Comparison of ENCODE assay signal across 13 mouse cellular contexts in the genomic region with DNA sequence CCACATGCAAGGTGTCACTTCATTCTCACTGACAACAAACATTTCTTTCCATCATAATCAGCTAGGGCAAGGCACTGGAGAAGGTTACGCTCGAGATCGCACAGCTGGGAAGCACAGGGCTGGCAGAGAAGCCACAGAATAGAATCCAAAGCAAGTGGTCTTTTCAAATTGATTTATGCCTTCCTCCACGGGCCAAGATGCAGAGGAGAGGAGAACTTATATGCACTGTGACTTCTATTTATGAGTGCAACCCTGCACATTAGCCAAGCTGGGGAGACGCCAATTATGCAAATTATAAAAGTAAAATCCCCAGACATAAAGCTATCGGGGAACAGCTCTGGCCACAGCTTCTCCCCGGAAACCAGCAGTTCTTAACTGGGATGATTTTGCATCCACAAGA.
DNase-seq lines count a peak whose midpoint lies in the region; ATAC-seq and TF ChIP-seq lines count a peak whose summit lies in the region.
"Had no signal": no experiment of that assay in that cellular context is flagged by ENCODE, and none has a peak within 500 bp of the region (broad histone marks: within the 10 kb centered on the region; RNA-seq: fewer than 3 reads in every experiment).

No protein-coding gene starts in this region.

- peak; percentile 48 for DNase-seq in midbrain, embryonic 14.5 days
- no peak for DNase-seq in midbrain, embryonic 10.5 days (ENCODE audit: low spot score)
- DNase-seq in left cerebral cortex, postnatal 4 days, result no peak
- DNase-seq: adrenal gland, postnatal 36 days; cerebellum, postnatal 14 days; gastrocnemius, postnatal 36 days; right cerebral cortex, postnatal 25 days; thymus, adult 18-20 months had no signal

- H3K9ac ChIP-seq in hindbrain, embryonic 15.5 days, result no peak overlapping the region
- H3K9ac ChIP-seq in hindbrain, embryonic 13.5 days, result no peak overlapping the region
- H3K9ac ChIP-seq in midbrain, embryonic 14.5 days (replicated peaks; ENCODE audit: low read length), result no peak overlapping the region
- no peak overlapping the region for H3K9ac ChIP-seq in intestine, postnatal 0 days (ENCODE audit: low read depth, low read length)
- no peak overlapping the region for H3K9ac ChIP-seq in neural tube, embryonic 15.5 days (replicated peaks)

- intact Hi-C loops in left cerebral cortex, postnatal 4 days (cut with DNase I), result no loop called here

- no peaks in the 10 kb centered on the region for H3K27me3 ChIP-seq in hindbrain, embryonic 15.5 days
- no peaks in the 10 kb centered on the region for H3K27me3 ChIP-seq in hindbrain, embryonic 13.5 days
- no peaks in the 10 kb centered on the region for H3K27me3 ChIP-seq in midbrain, embryonic 14.5 days (ENCODE audit: control insufficient read depth, insufficient read depth, low read length)
- H3K27me3 ChIP-seq in midbrain, embryonic 10.5 days (ENCODE audit: low read depth, poor library complexity, severe bottlenecking), result no peaks in the 10 kb centered on the region
- no peaks in the 10 kb centered on the region for H3K27me3 ChIP-seq in intestine, postnatal 0 days (replicated peaks; ENCODE audit: control insufficient read depth, insufficient read depth, low read length)
- no peaks in the 10 kb centered on the region for H3K27me3 ChIP-seq in neural tube, embryonic 15.5 days (replicated peaks)

- 20% methylated on average over 7 of the region's 7 CpGs for WGBS in hindbrain, embryonic 15.5 days
- 21% methylated on average over 7 of the region's 7 CpGs for WGBS in hindbrain, embryonic 13.5 days
- 35% methylated on average over 7 of the region's 7 CpGs for whole genome bisulfite sequencing in midbrain, embryonic 14.5 days
- 86% methylated on average over 7 of the region's 7 CpGs for WGBS in midbrain, embryonic 10.5 days
- WGBS in intestine, postnatal 0 days, result 19% methylated on average over 7 of the region's 7 CpGs
- 11% methylated on average over 7 of the region's 7 CpGs for WGBS in neural tube, embryonic 15.5 days

- H3K4me2 ChIP-seq in hindbrain, embryonic 15.5 days, result no peak overlapping the region
- no peak overlapping the region for H3K4me2 ChIP-seq in hindbrain, embryonic 13.5 days
- H3K4me2 ChIP-seq in midbrain, embryonic 14.5 days (ENCODE audit: low read length), result no peak overlapping the region
- H3K4me2 ChIP-seq in intestine, postnatal 0 days (replicated peaks; ENCODE audit: low read depth), result peak overlapping the region; percentile 13; the same call in 1 of the 2 replicates
- H3K4me2 ChIP-seq in neural tube, embryonic 15.5 days, result no peak overlapping the region

- no peak for TF ChIP-seq CTCF in intestine, postnatal 0 days (IDR thresholded peaks at IDR 0.05; ENCODE audit: low read depth)

- H3K4me3 ChIP-seq in hindbrain, embryonic 15.5 days, result no peak overlapping the region
- H3K4me3 ChIP-seq in hindbrain, embryonic 13.5 days, result no peak overlapping the region
- H3K4me3 ChIP-seq in midbrain, embryonic 14.5 days (replicated peaks; ENCODE audit: low read depth, low read length), result no peak overlapping the region
- no peak overlapping the region for H3K4me3 ChIP-seq in midbrain, embryonic 10.5 days
- no peak overlapping the region for H3K4me3 ChIP-seq in intestine, postnatal 0 days (ENCODE audit: low read depth, low read length)
- H3K4me3 ChIP-seq in neural tube, embryonic 15.5 days (replicated peaks), result no peak overlapping the region
- H3K4me3 ChIP-seq: myocyte had no signal

- peaks cover 34% of the 10 kb centered on the region for H3K4me1 ChIP-seq in hindbrain, embryonic 15.5 days (replicated peaks)
- H3K4me1 ChIP-seq in hindbrain, embryonic 13.5 days (replicated peaks), result peaks cover 41% of the 10 kb centered on the region
- peaks cover 11% of the 10 kb centered on the region; the same call in 1 of the 2 replicates for H3K4me1 ChIP-seq in midbrain, embryonic 14.5 days (ENCODE audit: control insufficient read depth, insufficient read depth, low read length)
- peaks cover 48% of the 10 kb centered on the region for H3K4me1 ChIP-seq in midbrain, embryonic 10.5 days
- peaks cover 17% of the 10 kb centered on the region; the same call in 1 of the 2 replicates for H3K4me1 ChIP-seq in intestine, postnatal 0 days (replicated peaks; ENCODE audit: control insufficient read depth, insufficient read depth, low read length)
- H3K4me1 ChIP-seq in neural tube, embryonic 15.5 days, result peaks cover 33% of the 10 kb centered on the region

- no peaks in the 10 kb centered on the region for H3K36me3 ChIP-seq in hindbrain, embryonic 15.5 days
- no peaks in the 10 kb centered on the region for H3K36me3 ChIP-seq in hindbrain, embryonic 13.5 days
- no peaks in the 10 kb centered on the region for H3K36me3 ChIP-seq in midbrain, embryonic 14.5 days (ENCODE audit: control insufficient read depth, insufficient read depth, low read length)
- peaks cover 5% of the 10 kb centered on the region; the same call in 1 of the 2 replicates for H3K36me3 ChIP-seq in midbrain, embryonic 10.5 days
- H3K36me3 ChIP-seq in intestine, postnatal 0 days (ENCODE audit: control insufficient read depth, insufficient read depth), result no peaks in the 10 kb centered on the region
- no peaks in the 10 kb centered on the region for H3K36me3 ChIP-seq in neural tube, embryonic 15.5 days

- H3K9me3 ChIP-seq in hindbrain, embryonic 15.5 days, result no peaks in the 10 kb centered on the region
- H3K9me3 ChIP-seq in hindbrain, embryonic 13.5 days, result no peaks in the 10 kb centered on the region
- no peaks in the 10 kb centered on the region for H3K9me3 ChIP-seq in midbrain, embryonic 14.5 days (ENCODE audit: control insufficient read depth, low read length)
- H3K9me3 ChIP-seq in midbrain, embryonic 10.5 days (replicated peaks), result 0 out of 2 replicates have a peak, but pooled peaks cover 5% of the 10 kb centered on the region
- no peaks in the 10 kb centered on the region for H3K9me3 ChIP-seq in intestine, postnatal 0 days (ENCODE audit: control insufficient read depth)
- no peaks in the 10 kb centered on the region for H3K9me3 ChIP-seq in neural tube, embryonic 15.5 days (replicated peaks)

- ATAC-seq in hindbrain, embryonic 15.5 days (ENCODE audit: low FRiP score, low read depth), result peak; percentile 44; the same call in 1 of the 2 replicates
- ATAC-seq in hindbrain, embryonic 13.5 days (ENCODE audit: low FRiP score), result no peak
- no peak for ATAC-seq in midbrain, embryonic 14.5 days (ENCODE audit: low FRiP score, low TSS enrichment)
- ATAC-seq in intestine, postnatal 0 days, result no peak
- ATAC-seq in neural tube, embryonic 15.5 days (ENCODE audit: low FRiP score), result no peak

- H3K27ac ChIP-seq in hindbrain, embryonic 15.5 days (replicated peaks), result no peak overlapping the region
- H3K27ac ChIP-seq in hindbrain, embryonic 13.5 days, result no peak overlapping the region
- no peak overlapping the region for H3K27ac ChIP-seq in midbrain, embryonic 14.5 days (replicated peaks; ENCODE audit: low read depth, low read length)
- no peak overlapping the region for H3K27ac ChIP-seq in midbrain, embryonic 10.5 days (replicated peaks)
- peak overlapping the region; percentile 57 for H3K27ac ChIP-seq in intestine, postnatal 0 days (ENCODE audit: low read depth, low read length)
- 0 out of 2 replicates have a peak overlapping the region, but pooled peaks have one; percentile 0 for H3K27ac ChIP-seq in neural tube, embryonic 15.5 days (replicated peaks)

Comparison
In these comparisons a context has a peak if more than half of its experiments do, and no peak if none do; other contexts are left out.
1. H3K27ac ChIP-seq: peak in intestine, postnatal 0 days (single experiment) and neural tube, embryonic 15.5 days (single experiment); none in hindbrain, embryonic 15.5 days (single experiment), hindbrain, embryonic 13.5 days (single experiment), midbrain, embryonic 14.5 days (single experiment) and midbrain, embryonic 10.5 days (single experiment).